Mouse (Mus musculus) embryonic facial prominence, embryonic 11.5 days (tissue): Measurements from ENCODE around the gene Mtch2. TPM values are rescaled to one million over a fixed set of nuclear protein-coding genes. Genes with fewer than 3 reads are reported as not detected.

ENCODE experiments used
- polyA plus RNA-seq: library from polyadenylated mRNA; unstranded; fragments of >200 nt; fragmentation: Nextera tagmentation; extraction: Ambion mirVana; gene quantifications from 2 replicates; pipeline ENCODE4 v1.2.1, GENCODE M21; 2014

Gene Mtch2
- polyA plus RNA-seq, 1 experiment from 2014 or later = 239 TPM

Other genes with a start within 250 kb of the Mtch2 start
- 69.9 and 74.3 TPM in 2 replicates for gene Nup160, start 169.9 kb upstream of the Mtch2 start, polyA plus RNA-seq
- 83.9 and 86.7 TPM in 2 replicates for gene Fnbp4, start 101.8 kb upstream of the Mtch2 start, polyA plus RNA-seq
- 0.91 and 1.3 TPM in 2 replicates for gene Agbl2, start 64.4 kb upstream of the Mtch2 start, polyA plus RNA-seq
- gene C1qtnf4, start 38.7 kb downstream of the Mtch2 start, polyA plus RNA-seq = 12.8 and 13.7 TPM in 2 replicates
- 51.4 and 53.1 TPM in 2 replicates for gene Kbtbd4, start 57.6 kb downstream of the Mtch2 start, polyA plus RNA-seq
- 227 and 230 TPM in 2 replicates for gene Ndufs3, start 57.7 kb downstream of the Mtch2 start, polyA plus RNA-seq
- 76.6 and 81.3 TPM in 2 replicates for gene Celf1, start 93.2 kb downstream of the Mtch2 start, polyA plus RNA-seq
- 3.5 and 4.5 TPM in 2 replicates for gene Rapsn, start 188.5 kb downstream of the Mtch2 start, polyA plus RNA-seq
- 388 and 406 TPM in 2 replicates for gene Psmc3, start 206.9 kb downstream of the Mtch2 start, polyA plus RNA-seq
- gene Slc39a13, start 223.3 kb downstream of the Mtch2 start, polyA plus RNA-seq = 22.0 and 22.1 TPM in 2 replicates
- 3.0 and 3.6 TPM in 2 replicates for gene Spi1, start 235.2 kb downstream of the Mtch2 start, polyA plus RNA-seq